Mouse (Mus musculus) kidney, postnatal 0 days (tissue): ENCODE measurements around the gene Zranb1. TPM values are rescaled to one million over a fixed set of nuclear protein-coding genes. Genes with fewer than 3 reads are reported as not detected.
A peak's percentile ranks its signal among the peaks of the same experiment; 100 is the strongest.

Source experiments
- ATAC-seq: fragments of 200-750 bp; cut with Nextera tagmentation; replicated peaks from 2 replicates; pipeline ENCODE4 v1.8.0; 2017; ENCODE audit warnings: low read depth, moderate number of reproducible peaks, moderate TSS enrichment, moderate library complexity; ENCODE audit not compliant: low FRiP score
- DNase-seq: peaks from one replicate; pipeline ENCODE4 v3.0.0-alpha.2; 2016; ENCODE audit warnings: low spot score
- H3K27ac ChIP-seq: fragments of 300-500 bp; sonication (generic); 2 replicates; pipeline ENCODE4 v1.5.1; 2014; ENCODE audit warnings: mild to moderate bottlenecking
- H3K27me3 ChIP-seq: fragments of 300-500 bp; sonication (generic); 2 replicates; pipeline ENCODE4 v1.6.1; 2014; ENCODE audit warnings: low read length, mixed read lengths; ENCODE audit not compliant: insufficient read depth
- H3K36me3 ChIP-seq: fragments of 300-500 bp; sonication (generic); 2 replicates; pipeline ENCODE4 v1.6.1; 2014; ENCODE audit warnings: low read length, mixed read lengths; ENCODE audit not compliant: insufficient read depth
- H3K4me1 ChIP-seq: fragments of 300-500 bp; sonication (generic); replicated peaks from 2 replicates; pipeline ENCODE4 v1.6.1; 2014; ENCODE audit warnings: antibody characterized with exemption, low read length, mixed read lengths; ENCODE audit not compliant: insufficient read depth
- H3K4me2 ChIP-seq: fragments of 300-500 bp; sonication (generic); 2 replicates; pipeline ENCODE4 v1.6.1; 2014; ENCODE audit warnings: mild to moderate bottlenecking, low read length, moderate library complexity, mixed read lengths
- H3K4me3 ChIP-seq: fragments of 300-500 bp; sonication (generic); replicated peaks from 2 replicates; pipeline ENCODE4 v1.5.1; 2014; ENCODE audit warnings: low read depth, low read length
- H3K9ac ChIP-seq: fragments of 300-500 bp; sonication (generic); 2 replicates; pipeline ENCODE4 v1.6.1; 2014; ENCODE audit warnings: low read depth, low read length
- H3K9me3 ChIP-seq: fragments of 300-500 bp; sonication (generic); replicated peaks from 2 replicates; pipeline ENCODE4 v1.6.1; 2016; ENCODE audit warnings: low read length, inconsistent platforms, mixed read lengths
- CTCF ChIP-seq: IDR thresholded peaks from 2 replicates; pipeline ENCODE4 v1.5.1; 2016; ENCODE audit warnings: antibody characterized with exemption, low read depth, mild to moderate bottlenecking, moderate library complexity
- WGBS: fragments of 180-500 bp; shearing (Covaris S2); extraction: QIAGEN DNeasy Blood & Tissue Kit; methylation state at CpG from one replicate; pipeline ENCODE4 v1.1.7; 2014; 5-methylcytosine and 5-hydroxymethylcytosine counted together
- polyA plus RNA-seq: library from polyadenylated mRNA; unstranded; fragments of >200 nt; fragmentation: Nextera tagmentation; extraction: Ambion mirVana; gene quantifications from 2 replicates; pipeline ENCODE4 v1.2.1, GENCODE M21; 2015

The Zranb1 gene
- polyA plus RNA-seq, 1 experiment from 2014 or later, result 15.3 TPM

- Histone ChIP-seq H3K27me3 (no peaks in the 10 kb centered on the region), H3K9me3 (no peaks in the 10 kb centered on the region), H3K4me1 (peaks cover 32% of the 10 kb centered on the region), H3K4me3 (no peak overlapping the region), H3K4me2 (no peak overlapping the region), H3K36me3 (0 out of 2 replicates have a peak, but pooled peaks cover 2% of the 10 kb centered on the region), H3K27ac (no peak overlapping the region), H3K9ac (0 out of 2 replicates have a peak overlapping the region, but pooled peaks have one; percentile 10)
- peak; percentile 61 for DNase-seq
- no peak for TF ChIP-seq CTCF
- 40% methylated on average over 7 of the region's 7 CpGs for WGBS
- ATAC-seq, result no peak
Measured at GRCm38 (mm10) chr7:133015416-133016070, 84.6 kb downstream of the Zranb1 start.

GRCm38 (mm10) chr7:133018961-133019360 lies 88.0 kb downstream of the Zranb1 start:
- 72% methylated on average over 7 of the region's 7 CpGs for WGBS
- Histone ChIP-seq H3K36me3 (no peaks in the 10 kb centered on the region), H3K27ac (no peak overlapping the region), H3K9ac (no peak overlapping the region), H3K4me2 (no peak overlapping the region), H3K4me3 (no peak overlapping the region), H3K9me3 (no peaks in the 10 kb centered on the region), H3K4me1 (peaks cover 23% of the 10 kb centered on the region), H3K27me3 (no peaks in the 10 kb centered on the region)
- no peak for DNase-seq
- TF ChIP-seq CTCF, result no peak
- ATAC-seq, result no peak

GRCm38 (mm10) chr7:133019481-133020020 lies 88.6 kb downstream of the Zranb1 start:
- no peaks in the 10 kb centered on the region for H3K27me3 ChIP-seq
- TF ChIP-seq CTCF, result no peak
- no peak overlapping the region for H3K4me2 ChIP-seq
- no peak overlapping the region for H3K9ac ChIP-seq
- WGBS, result 25% methylated on average over 6 of the region's 6 CpGs
- DNase-seq (peak; percentile 62), ATAC-seq (no peak)
- H3K4me3 ChIP-seq, result no peak overlapping the region
- H3K36me3 ChIP-seq, result no peaks in the 10 kb centered on the region
- no peak overlapping the region for H3K27ac ChIP-seq
- no peaks in the 10 kb centered on the region for H3K9me3 ChIP-seq
- H3K4me1 ChIP-seq, result peaks cover 23% of the 10 kb centered on the region

- ATAC-seq (no peak), DNase-seq (peak; percentile 46)
- no peak for TF ChIP-seq CTCF
- Histone ChIP-seq H3K4me2 (no peak overlapping the region), H3K9me3 (no peaks in the 10 kb centered on the region), H3K4me3 (no peak overlapping the region), H3K27me3 (no peaks in the 10 kb centered on the region), H3K36me3 (no peaks in the 10 kb centered on the region), H3K27ac (peak overlapping the region; percentile 34; the same call in 1 of the 2 replicates), H3K9ac (no peak overlapping the region), H3K4me1 (peaks cover 7% of the 10 kb centered on the region)
- 58% methylated on average over 1 of the region's 1 CpGs for whole genome bisulfite sequencing
Measured at GRCm38 (mm10) chr7:133024694-133025093, 93.8 kb downstream of the Zranb1 start.

- Histone ChIP-seq H3K4me2 (no peak overlapping the region), H3K4me1 (0 out of 2 replicates have a peak, but pooled peaks cover 3% of the 10 kb centered on the region), H3K27ac (no peak overlapping the region), H3K9ac (no peak overlapping the region), H3K4me3 (no peak overlapping the region), H3K36me3 (no peaks in the 10 kb centered on the region), H3K27me3 (no peaks in the 10 kb centered on the region), H3K9me3 (no peaks in the 10 kb centered on the region)
- ATAC-seq, result no peak
- DNase-seq, result no peak
- WGBS, result 95% methylated on average over 4 of the region's 4 CpGs
- no peak for TF ChIP-seq CTCF
Measured at GRCm38 (mm10) chr7:133027930-133028329, 97.0 kb downstream of the Zranb1 start.

- H3K4me2 ChIP-seq, result no peak overlapping the region
- no peaks in the 10 kb centered on the region for H3K27me3 ChIP-seq
- H3K9ac ChIP-seq, result no peak overlapping the region
- ATAC-seq (no peak), DNase-seq (no peak)
- H3K27ac ChIP-seq, result no peak overlapping the region
- TF ChIP-seq CTCF, result no peak
- H3K36me3 ChIP-seq, result no peaks in the 10 kb centered on the region
- peaks cover 12% of the 10 kb centered on the region; the same call in 1 of the 2 replicates for H3K4me1 ChIP-seq
- 76% methylated on average over 8 of the region's 8 CpGs for WGBS
- H3K9me3 ChIP-seq, result no peaks in the 10 kb centered on the region
- H3K4me3 ChIP-seq, result no peak overlapping the region
Measured at GRCm38 (mm10) chr7:133029004-133029403, 98.1 kb downstream of the Zranb1 start.
